Mouse (Mus musculus): ENCODE data around the gene Arhgef10l.

Gene Arhgef10l

GRCm38 (mm10) chr4:140528443-140528842, 137.4 kb downstream of the Arhgef10l start:
- CTCF ChIA-PET = interaction anchor here (0.6 kb wide), 1 partner anchor 1506 kb away, joined by 4 read pairs; no protein-coding TSS in a partner anchor

- CTCF ChIA-PET = no interaction called here
Observed at GRCm38 (mm10) chr4:140525674-140526177, 140.1 kb downstream of the Arhgef10l start.

DNA sequence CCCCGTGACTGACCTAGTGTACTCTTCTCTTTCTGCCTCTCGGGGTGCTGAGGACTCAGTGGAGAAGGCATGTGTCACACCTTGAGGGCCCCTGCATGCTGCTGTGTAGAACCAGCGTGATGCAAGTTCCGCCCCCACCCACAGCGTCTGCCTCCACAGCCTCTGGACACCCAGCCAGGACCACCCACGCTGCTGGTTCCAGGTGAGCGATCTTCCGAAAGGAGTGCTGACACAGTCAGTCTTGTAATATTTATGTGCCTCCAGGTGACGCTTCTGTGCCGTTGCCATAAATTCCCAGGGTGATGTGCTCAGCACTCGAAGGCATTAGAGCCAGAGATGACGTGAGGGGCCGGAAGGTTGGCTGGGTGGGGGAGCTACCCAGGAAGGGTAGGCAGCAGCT, 140.9 kb downstream of the Arhgef10l start:
- CTCF ChIA-PET = interaction anchor here (0.6 kb wide), 1 partner anchor 220 kb away, joined by 4 read pairs; no protein-coding TSS in a partner anchor

DNA sequence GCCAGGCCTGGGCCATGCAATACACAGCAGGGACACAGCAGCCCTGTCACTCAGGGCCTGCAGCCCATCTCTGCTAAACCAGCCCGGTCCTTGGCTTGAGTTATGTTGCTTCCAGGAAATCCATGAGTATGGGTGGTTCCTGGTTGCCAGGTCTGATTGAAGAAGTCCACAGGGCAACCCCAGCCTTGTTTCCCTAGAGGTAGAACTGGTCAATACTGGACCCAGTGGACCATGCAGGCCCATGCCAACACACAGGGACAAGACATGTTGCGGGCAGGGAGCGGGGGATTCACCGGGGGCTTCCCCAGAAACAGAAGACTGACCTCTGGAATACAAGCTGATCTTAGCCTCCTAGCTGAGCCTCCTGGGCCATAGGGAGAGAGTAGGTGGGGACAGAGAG, 142.9 kb downstream of the Arhgef10l start:
- CTCF ChIA-PET = no interaction called here

DNA sequence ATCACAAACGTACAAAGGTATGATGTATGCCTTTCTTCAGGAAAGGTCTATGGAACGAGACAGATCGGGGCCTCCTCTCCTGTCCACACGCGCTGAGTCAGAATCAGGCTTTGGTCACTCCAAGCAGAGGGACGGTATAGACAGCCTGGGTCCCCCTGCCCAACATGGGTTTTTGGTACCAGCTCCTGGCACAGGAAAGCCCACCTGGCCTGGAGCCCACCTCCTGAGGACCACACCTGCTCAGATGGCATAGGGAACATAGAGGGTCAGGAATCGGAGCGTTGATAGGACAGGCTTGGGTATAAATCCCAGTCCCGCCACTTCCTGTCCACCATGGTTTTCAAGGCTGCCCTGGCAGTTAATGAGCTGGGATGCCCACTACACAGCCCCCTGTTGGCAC, 145.1 kb downstream of the Arhgef10l start:
- CTCF ChIA-PET = no interaction called here

GRCm38 (mm10) chr4:140513797-140514196, 152.0 kb downstream of the Arhgef10l start:
- CTCF ChIA-PET = no interaction called here

- CTCF ChIA-PET = no interaction called here
Observed at GRCm38 (mm10) chr4:140509856-140510255, 156.0 kb downstream of the Arhgef10l start.

- CTCF ChIA-PET = no interaction called here
Observed at GRCm38 (mm10) chr4:140507172-140507714, 158.6 kb downstream of the Arhgef10l start.

- CTCF ChIA-PET = no interaction called here
Observed at GRCm38 (mm10) chr4:140505608-140506002, 160.2 kb downstream of the Arhgef10l start.

DNA sequence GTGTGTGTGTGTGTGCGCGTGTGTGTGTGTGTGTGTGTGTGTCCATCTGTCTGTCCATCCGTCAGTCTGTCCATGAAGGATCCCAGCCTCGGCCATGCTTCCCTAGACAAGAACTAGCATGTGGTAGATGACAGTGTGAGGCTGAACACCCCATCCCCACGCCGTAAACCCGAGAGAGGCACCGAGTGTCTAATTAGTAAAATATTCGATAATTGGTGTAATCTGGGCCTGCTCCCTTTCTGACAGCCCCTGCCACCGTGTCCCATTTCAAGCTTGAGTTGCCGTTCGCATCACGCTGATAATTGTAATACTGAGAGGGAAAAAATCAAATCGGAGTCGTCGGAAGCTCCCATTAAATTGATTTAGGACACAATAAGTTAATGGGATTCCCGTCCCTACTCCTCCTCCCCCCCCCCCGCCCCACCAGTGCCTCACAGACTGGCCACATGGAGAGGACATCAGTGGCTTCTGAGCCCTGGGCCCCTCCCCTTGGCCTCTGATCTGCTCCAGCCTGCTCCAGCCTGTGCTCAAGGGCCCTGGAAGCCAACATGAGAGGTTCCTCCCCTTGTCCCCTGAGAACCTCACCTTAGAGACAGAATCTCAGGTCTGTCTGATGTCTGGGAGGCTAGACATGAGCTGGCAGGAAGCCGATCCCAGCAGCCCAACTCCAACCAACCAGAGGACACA, 160.7 kb downstream of the Arhgef10l start:
- CTCF ChIA-PET = interaction anchor here (0.6 kb wide), 1 partner anchor 35 kb away, joined by 3 read pairs; no protein-coding TSS in a partner anchor

DNA sequence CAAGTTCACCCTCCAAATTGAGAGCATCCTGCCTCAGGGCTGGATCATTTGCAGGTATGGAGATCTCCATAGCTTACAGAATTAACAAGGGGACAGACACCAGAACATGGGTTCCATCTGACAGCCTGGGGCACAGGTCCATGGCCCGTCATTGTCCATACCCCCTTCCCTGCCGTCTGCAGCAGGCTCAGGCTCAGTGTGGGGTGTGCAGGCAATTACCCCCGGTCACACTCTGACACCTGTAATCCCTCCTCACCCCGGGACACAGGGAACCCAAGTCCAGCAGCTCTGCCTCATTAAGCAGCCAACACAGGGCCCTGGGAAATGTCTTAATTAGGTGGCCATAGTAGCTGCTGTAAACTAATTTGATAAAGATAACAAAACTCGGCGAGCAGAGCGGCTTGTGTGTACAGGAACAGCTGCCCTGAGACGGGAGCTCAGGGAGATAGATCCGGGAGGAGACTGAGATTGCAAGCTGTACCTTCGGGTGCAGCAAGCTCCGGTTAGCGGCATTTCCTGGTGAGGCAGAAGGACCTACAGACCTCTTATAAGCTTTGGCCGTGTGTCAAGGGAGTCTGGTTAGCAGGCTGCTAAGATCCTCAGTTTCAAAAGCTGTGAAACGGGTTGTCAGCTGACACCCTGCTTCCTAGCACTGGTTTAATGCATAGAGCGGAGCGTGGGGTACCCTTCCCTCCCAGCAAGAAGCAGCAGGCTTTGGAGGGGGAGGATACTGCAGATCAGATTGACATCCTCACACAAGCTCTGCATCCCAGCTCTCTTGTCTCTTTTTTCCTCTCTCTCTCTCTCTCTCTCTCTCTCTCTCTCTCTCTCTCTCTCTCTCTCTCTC, 161.5 kb downstream of the Arhgef10l start:
- CTCF ChIA-PET = interaction anchor here (0.6 kb wide), 1 partner anchor 36 kb away, joined by 3 read pairs; no protein-coding TSS in a partner anchor

GRCm38 (mm10) chr4:140500766-140501165, 165.0 kb downstream of the Arhgef10l start:
- CTCF ChIA-PET = no interaction called here

- CTCF ChIA-PET = no interaction called here
Observed at GRCm38 (mm10) chr4:140499571-140499970, 166.2 kb downstream of the Arhgef10l start.

DNA sequence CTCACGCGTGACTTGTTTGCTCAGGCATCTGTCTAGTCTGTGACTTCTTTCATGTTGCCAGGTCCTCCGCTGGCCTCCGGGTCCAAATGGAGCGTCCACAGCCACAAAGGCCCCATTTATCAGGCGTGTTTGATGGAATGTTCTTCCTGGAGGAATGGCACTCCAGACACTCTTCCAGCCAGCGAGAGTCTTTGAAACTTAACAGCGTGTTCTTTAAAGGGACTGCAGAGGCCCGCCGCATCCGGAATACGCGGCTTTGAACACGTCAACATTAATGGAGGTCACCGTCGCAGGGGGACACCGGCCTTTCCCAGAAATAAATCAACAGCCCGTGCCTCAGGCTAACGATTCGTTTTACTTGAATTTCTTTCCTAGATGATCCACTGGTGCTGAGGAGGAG, 168.6 kb downstream of the Arhgef10l start:
- CTCF ChIA-PET = no interaction called here

DNA sequence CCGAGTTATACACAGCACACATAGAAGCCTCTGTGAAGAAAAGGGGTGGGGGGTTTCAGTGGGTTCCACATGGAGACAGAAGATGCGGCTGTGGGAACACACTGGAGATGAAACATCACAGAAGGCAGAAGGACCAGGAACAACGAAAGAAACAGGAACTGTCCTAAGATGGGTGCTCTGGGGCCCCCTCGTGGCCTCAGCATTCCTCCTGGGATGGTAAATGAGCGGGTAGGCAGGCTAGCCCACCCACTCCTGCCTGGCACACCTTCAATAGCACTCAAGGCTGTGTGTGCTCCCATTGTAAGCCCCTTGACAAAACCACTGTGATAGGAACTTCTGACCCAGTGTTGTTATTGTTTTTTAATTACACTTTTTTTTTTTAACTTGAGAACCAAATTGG, 174.3 kb downstream of the Arhgef10l start:
- CTCF ChIA-PET = no interaction called here

- CTCF ChIA-PET = no interaction called here
Observed at GRCm38 (mm10) chr4:140485442-140485841, 180.4 kb downstream of the Arhgef10l start.

GRCm38 (mm10) chr4:140483134-140483533, 182.7 kb downstream of the Arhgef10l start:
- CTCF ChIA-PET = no interaction called here

DNA sequence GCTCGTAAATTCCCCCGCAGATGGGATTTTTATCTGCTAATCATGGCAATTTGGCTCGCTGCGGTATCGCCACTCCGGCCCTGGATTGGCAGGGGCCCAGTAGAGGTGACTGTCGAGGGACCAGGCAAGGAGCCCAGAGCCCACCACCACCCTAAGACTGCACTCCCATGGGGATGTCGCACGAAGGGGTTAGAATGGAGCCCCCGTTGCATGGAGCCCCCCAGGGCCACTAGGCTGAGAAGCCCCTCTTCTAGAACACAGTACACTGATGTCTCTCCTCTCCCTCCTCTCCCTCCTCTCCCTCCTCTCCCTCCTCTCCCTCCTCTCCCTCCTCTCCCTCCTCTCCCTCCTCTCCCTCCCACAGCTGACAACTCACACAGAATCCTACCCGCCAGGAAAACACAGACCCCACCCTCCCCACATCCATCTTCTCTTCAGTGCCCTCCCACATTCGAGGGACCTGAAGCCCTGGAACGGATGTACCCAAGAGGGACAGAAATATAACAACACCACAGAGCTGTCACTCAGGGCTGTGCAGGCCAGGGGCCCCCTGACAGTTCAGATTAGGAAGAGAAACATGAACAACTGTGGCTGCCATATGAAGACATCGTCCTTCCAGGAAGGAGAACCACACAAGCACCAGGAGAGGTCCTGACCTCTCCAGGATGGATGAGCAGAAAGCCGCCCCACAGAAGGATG, 185.3 kb downstream of the Arhgef10l start:
- CTCF ChIA-PET = no interaction called here

DNA sequence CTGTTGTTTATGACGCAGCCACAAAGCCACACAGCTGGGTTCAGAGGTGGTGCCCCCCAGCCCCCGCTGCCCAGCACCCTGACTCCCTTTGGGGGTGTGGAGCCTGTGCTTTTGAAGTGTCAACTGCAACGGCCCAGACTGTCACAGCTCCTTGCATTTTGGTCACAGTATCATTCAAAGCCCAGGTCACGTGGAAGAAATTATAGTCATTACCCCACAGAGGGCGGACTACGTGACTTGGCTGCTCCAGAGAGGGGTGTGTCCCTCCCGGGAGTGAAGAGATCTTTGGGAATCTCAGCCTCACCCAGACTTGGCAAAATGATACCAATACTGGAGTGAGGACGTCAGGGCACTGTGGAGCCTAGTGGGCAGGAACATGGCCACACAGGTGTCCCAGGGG, 190.6 kb downstream of the Arhgef10l start:
- CTCF ChIA-PET = no interaction called here

GRCm38 (mm10) chr4:140469760-140470452, 195.9 kb downstream of the Arhgef10l start:
- CTCF ChIA-PET = no interaction called here

DNA sequence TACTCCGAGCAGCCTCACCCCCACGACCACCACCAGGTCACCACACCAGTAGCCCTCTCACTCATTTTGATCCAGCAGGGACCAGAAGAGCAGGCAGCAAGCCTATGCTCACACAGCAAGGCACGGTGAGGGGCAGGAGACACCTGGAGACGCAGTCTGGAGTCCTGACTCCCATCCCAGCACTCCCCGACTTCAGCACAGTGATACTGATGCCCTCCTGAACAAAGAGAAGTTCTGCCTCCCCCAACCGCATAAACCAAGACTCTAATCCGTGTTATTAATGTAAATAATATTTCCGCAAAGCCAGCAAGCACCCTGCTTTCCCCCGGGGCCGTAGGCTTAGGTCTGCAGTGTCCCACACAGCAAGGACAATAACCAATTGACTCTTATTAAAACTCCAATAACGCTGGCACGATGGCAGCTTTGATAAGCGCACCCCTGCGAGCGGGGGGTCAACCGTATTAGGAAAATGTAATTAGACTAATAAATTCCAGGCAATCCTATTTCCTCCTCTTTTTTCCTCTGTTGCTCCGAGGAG, 198.5 kb downstream of the Arhgef10l start:
- CTCF ChIA-PET = no interaction called here
